Mouse (Mus musculus): Measurements from ENCODE around the gene Nbr1. TPM values are rescaled to one million over a fixed set of nuclear protein-coding genes. Genes with fewer than 3 reads are reported as not detected.

Gene Nbr1
- total RNA-seq (2021): 100 to 1,000 TPM; 130 to 134 TPM
- 121 and 141 TPM in 2 replicates for polyA plus RNA-seq (2012; rRNA removed)
- long read RNA-seq, full-length matches to known transcripts: 25 of 62 reads
- long read RNA-seq, partial matches to known transcripts: 31 of 62 reads
- long read RNA-seq, other reads (novel, unspliced or antisense): 6 of 62 reads

DNA sequence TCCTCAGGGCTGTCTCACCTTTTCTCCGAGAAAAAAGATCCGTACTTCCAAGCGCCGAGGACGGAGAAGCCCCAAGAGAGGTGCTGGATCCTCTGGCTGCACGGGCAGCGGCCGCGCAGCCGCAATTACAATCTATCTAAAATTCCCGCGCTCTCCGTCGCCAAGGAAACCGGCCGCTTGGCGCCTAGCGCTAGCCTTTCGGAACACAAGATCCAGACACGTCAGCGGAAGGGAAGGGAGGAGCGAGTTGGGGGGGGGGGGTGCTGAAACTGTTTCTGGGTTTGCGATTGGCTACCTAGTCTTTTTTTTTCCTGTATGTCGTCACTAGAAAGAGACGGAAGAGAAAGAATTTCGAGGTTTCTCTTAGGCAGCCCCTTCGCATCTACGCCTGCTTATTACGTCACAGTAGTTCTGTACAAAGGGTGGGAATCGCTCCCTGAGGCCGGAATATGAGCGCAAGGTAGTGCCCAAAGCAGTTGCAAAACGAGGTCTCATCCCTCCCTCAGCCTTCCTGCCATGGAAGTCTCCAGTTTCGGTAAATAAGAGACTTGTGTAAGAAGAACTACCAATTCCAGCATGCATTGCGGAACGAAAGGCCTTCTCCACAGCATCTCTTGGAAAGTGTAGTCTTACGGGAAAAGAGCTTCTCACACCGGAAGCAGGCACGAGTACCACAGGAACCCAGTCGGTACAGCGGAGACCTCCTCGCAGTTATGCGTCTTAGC is at the start of gene Nbr1, which contains the start of gene Brca1:
Gene Nbr1, plus strand, starts transcription at position 399 of the 725 bp plus-strand sequence.
Gene Brca1, minus strand, starts transcription at position 205 of the 725 bp plus-strand sequence.
- peak; percentile 94 for DNase-seq

DNA sequence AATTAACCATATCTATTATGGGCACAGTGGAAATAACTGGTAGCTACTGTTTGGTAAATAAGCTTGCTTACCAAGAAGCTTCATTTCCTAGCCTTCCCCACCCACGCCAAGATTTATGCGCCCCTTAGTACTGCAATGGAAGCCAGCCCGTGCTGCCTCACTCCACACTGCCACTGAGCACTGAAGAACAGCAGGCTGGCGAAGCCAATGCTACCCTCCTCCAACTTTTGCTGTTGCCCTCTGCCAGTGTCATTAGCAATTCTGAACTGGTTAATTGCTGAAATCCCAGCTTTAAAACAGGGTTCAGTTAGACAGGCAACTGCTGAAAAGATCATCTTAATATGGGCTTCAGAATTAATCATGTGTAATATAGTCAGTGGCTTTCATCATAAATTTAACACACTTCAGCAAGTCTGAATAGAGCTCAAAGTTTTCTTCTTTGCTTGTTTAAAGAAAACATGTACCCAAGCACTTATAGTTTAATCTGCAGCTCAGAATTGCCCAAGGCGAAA is 45.6 kb upstream of the Nbr1 start:
- DNase-seq: no peak

DNA sequence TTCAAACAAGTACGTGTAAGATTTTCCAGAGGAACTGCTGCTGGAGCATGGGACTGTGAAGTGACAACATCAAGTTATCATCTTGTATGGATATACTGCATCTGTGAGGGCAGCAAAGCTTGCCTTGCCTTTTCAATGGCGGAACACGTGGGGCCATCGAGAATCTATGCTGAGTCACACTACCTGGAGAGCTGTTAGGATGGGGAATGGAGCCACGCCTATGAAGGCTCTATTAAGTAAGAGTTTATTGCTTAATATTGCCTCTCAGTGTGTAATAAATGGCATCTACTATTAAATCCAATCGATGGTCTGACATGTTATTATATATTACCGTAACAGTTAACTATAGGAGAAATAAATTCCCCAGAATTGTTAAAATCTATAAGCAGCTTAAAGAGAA is 44.9 kb upstream of the Nbr1 start:
- DNase-seq: no peak

DNA sequence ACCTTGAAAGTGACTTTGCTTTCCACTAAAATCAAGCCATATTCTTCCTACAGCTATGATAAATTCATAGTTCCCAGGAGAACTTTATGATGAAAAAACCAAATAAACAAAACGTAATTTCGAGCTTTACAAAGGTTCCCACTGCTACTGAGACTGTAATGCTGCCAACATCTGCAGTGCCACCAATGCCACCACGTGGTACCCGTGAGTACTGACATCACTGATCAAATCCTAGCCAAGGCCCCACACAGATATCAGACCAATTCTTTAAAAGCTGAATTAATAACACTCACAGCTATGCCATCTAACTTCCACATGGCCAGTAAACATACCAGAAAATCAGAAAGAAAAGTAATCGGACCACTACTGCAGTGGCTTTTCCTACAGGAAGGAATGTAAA is 33.0 kb upstream of the Nbr1 start:
- peak; percentile 30 for DNase-seq

DNA sequence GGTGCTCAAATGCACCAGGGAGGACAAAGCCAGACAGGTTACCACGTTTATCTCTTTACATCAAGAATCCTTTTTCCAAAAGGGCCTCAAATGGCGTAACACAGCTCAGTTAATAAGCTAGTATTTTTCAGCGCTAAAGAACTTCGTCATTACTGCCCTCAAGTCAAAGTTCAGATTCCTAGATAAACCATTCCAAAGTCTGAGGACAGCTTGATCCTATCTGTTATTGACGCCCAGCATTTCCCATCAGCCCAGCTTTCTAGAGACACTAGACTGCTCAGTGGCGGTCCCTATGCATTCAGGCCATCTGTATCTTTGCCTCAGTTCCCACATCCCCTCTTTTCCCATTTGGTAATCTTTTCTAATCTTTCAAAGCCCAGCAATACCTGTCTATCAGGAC is 32.6 kb upstream of the Nbr1 start:
- no peak for DNase-seq

DNA sequence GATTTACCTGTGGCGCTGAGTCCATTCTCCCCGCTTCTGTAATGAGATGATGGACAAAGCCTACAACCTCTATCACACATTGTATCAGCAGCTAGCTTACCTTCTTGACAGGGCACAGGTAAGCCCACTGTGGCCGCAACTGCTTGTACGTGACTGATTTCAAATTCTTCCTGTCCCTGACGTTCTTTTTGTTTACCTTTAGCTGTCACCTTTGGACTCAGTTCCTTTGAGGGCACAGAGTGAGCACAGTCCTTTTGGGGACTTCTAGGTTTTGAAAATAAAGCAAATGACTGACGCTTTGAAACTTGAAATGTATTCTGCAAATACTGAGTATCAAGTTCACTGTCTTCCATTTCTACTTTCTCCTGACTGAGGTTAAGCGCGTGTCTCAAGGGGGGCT is 27.5 kb upstream of the Nbr1 start:
- DNase-seq: no peak

DNA sequence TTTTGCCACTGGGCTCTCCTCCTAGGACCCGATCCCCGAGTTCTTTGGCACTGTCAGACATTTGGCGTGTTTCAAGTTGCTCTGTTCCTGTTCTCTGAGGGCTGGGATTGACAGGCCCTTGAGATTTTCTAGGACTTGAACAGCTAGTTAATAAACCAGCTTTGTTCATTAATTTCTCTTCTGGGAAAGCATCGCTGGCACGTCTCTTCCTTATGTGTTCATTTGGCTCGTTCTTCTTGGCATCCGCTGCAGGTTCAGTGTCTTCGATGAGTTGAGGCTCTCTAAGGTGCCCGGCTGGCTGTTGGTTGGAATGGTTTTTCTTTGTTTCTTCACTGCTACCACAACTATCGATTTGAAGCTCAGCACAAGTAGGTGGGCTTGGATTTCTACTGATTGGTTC is 26.9 kb upstream of the Nbr1 start:
- DNase-seq: no peak

DNA sequence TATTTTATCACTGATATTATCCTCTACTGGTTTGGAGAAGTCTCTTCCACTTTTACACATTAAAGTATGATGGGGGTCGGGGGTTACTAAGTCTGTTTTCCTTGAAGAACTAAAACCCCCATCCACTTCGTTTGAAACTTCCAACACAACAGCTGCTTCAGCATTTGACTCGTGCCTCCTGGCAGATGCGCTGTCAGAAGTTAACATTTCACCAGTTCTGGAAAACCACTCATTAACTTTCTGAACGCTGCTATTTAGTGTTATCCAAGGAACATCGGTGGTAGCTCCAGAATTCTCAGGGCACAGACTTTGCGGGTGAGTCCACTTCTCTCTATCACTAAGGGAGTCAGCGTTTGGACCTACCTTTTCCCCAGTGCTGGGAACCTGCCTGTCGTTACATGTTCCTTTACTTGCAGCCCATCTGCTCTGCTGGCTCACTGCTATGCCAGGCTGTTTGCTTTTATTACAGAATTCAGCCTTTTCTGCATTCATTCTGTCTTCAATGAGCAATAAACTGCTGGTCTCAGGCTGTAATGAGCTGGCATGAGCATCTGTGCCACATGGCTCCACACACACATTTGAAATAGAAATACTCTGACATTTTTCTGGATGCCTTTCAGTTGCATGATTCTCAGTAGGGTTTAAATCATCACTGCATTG is 25.9 kb upstream of the Nbr1 start:
- no peak for DNase-seq

DNA sequence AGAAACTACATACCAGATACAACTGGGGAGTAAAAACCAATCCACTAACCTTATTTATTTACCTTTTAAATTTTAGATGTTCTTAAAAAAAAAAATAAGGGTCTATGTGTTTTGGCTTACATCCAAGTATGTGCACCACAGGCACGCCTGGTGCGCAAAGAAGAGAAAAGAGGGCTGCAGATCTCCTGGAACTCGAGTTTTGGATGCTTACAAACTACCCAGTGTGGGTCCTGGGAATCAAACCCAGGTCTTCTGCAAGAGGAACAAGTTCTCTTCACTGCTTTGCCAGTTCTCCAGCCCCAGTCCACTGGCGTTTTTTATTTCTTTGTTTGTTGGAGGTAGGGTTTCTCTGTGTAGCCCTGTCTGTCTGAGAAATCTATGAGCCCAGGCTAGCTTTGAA is 25.3 kb upstream of the Nbr1 start:
- no peak for DNase-seq

DNA sequence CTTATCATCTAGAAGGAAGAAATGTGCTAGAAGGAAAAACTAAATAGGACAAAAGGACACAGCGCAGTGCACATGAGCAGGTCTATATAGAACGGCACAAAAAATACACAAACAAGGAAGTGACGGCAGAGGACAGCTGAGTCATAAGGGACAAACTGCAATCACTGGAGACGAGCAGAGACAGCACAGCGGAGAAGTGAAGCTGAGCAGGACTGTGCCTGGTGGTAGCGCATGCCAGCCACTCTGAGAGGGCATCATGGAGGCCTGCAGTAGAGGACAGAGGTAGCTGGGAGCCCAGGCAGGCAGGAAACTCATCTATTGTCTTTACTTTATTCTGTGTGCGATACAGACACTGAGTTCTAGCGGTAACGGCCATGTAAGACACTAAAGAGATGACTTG is 8.4 kb upstream of the Nbr1 start:
- peak; percentile 19 for DNase-seq

DNA sequence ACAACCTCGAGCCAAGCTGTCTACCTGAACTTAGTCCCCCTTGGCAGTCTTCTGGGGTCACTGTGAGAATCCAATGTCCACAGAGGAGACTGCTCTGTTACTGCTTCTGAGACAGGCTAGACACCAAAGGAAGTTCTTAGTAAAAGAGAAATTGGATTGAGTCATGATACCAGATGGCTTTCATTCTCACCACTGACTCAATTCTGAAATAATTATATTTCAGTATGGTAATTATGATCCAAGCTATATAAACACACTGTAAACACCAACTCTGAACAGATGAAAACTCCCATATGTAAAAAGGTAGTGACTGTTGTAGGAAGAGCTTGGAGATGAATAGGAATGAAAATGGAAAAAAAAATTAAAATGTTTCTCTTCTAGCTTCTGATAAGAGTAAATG is 7.8 kb upstream of the Nbr1 start:
- no peak for DNase-seq

DNA sequence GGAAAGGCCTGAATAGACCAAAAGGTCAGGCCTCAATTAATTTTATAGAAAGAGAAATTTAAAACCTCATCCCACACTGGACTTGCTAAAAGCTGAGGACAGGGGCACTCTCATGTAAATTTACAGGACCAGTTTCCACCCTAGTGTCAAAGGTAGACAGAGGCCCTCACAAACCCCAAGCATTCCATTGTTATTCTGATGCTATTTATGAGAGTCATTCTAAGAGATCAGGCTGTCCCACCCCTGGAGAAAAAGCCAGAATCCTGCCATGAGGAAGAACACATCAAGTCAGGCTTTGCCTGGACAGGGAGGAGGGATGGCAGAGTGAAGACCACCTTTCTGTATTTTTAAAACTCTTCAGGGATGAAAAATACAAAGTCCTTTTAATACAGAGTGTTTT is 3.4 kb upstream of the Nbr1 start:
- no peak for DNase-seq

DNA sequence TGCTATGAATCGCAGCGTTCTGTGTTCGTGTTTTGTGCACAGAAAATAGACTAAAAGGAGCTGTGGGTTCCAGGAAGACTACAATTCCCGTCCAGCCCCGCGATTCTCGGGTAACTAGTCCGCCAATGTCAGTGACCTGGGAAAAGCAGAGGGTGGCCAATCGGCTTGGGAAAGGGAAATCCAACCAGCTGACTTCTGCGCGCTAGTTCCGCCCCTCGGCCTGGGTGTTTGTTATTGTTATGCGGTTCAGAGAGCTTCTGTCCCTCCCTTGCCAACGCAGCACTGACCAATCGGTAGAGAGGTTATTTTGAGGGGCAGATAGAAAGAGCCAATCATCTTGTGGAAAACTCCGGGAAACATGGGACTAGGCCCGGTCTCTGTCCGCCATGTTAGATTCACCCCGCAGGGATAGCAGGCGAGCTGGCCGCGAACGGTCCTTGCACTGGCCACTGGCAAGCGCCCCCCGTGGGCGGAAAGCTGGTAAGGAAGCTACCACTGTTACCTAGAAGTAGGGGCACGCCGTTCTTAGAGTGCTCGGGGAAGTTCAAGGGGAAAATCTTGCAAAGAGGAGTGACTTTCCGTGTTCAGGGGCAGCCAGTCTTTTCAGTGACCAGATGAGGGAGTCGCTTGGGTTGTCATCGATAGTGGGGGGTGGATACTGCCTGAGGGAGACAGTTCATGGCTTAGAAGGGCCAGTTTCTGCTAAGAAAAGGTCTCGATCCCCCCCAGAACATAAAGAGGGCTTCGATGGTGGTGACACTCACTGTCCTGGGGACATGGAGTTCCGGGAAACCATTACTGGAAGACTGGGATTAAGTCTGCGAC is 739 bp downstream of the Nbr1 start:
- peak; percentile 98 for DNase-seq

DNA sequence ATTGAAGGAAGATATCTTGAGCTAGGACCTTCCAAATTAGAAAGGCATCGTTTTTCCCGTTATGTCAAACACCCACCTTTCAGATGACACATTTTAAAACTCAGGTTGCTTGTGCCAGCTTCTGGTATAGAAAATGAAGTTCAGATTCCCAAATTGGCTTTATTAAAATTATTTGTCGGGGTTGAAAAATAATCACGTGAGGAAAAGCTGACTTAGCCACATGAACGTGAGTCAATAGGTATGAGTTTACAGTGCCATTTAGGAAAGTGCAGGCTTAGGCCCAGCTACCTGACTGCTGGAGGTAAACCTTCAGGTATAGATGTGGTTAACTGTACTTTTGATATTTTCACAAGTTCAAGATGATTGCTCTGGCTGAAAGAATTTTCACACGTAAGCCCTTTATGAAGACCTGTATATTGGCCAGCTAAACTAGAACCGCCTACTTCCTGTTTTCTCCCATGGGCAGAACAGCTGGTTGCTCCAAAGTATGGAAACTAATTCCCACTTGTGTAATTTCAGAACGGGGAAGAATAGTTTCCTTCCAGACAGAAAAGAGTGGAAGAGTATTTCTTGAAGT is 1.5 kb downstream of the Nbr1 start:
- DNase-seq: no peak

DNA sequence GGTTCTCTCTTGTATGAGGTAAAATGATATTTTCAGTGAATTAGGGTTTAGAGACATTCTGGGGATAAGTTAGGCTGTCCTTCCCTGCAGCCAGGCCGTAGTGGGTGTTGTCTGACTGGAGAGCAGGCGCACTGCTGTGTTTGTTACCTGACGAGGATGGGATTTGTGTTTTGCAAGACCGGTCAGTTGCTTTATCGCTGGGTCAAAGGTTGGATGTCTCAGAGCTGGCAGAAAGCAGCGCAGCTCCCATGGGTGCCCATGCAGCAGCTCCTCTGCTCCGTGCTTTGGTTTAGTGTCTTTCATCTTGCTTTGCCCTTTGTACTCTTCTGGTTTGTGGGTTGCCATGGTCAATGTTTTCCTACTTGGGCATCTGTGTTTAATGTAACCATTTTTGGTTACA is 4.6 kb downstream of the Nbr1 start:
- peak; percentile 41 for DNase-seq

DNA sequence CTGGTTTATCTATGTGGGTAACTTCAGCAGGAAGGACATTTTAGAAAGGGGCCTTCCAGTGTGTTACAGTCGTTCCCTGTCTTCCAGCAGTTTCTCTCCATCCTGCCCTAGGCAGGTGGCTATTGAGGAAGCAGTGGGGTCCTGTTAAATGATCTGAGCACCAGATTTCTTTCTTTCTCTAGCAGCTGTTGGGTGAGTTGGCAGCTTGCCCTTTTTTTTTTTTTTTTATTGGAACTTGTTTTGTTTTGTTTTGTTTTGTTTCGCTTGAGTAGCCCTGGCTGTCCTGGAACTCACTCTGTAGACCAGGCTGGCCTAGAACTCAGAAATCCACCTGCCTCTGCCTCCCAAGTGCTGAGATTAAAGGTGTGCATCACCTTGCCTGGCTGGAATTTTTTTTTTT is 5.0 kb downstream of the Nbr1 start:
- DNase-seq: no peak

DNA sequence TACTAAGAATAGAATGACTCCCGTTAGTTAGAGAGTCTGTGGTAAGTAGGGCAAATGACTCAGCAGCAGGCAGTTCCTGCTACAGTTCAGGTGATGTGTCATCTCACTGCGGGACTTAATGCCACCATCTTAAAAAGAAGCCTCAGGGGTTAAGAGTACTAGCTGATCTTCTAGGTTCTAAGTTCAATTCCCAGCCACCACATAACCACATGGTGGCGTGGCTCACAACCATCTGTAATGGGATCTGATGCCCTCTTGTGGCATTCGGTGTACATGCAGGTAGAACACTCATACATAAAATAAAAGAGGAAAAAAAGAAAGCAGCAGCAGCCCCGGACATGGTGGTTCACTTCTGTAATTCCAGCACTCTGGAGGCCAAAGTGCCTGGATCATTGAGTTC is 10.4 kb downstream of the Nbr1 start:
- peak; percentile 35 for DNase-seq

DNA sequence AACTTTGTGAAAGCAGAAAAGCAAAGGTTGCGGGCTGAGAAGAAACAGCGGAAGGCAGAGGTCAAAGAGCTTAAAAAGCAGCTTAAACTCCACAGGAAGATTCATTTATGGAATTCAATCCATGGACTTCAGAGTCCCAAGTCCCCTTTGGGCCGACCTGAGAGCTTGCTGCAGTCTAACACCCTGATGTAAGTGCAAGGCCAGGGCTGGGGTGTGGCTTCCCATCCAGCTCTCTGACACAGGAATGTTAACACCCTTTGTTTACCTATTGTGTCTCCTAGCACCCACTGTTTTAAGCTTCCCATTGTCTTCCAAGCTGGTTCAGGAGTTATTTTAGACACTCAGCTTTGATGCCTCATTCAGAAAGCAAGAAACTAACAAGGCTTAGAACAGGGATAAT is 16.5 kb downstream of the Nbr1 start:
- DNase-seq: no peak

DNA sequence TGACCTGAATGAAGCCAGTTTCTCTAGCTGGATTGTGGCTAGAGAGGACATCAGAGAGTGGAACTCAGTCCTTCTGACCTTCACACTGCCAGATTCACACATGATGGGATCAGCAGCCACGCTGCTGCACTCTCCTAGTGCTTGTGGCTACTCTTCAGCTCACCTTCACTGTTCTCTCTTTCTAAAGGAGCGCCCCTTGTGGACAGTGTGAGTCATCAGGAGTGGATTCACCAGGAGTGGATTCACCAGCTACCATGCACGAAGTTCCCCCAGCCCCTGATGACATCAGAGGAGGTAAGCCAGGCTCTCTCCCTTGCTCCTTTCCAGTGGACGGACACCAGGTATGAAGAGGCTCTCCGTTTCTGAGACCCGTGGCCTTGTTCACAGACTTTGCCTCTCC is 24.2 kb downstream of the Nbr1 start:
- DNase-seq: no peak

DNA sequence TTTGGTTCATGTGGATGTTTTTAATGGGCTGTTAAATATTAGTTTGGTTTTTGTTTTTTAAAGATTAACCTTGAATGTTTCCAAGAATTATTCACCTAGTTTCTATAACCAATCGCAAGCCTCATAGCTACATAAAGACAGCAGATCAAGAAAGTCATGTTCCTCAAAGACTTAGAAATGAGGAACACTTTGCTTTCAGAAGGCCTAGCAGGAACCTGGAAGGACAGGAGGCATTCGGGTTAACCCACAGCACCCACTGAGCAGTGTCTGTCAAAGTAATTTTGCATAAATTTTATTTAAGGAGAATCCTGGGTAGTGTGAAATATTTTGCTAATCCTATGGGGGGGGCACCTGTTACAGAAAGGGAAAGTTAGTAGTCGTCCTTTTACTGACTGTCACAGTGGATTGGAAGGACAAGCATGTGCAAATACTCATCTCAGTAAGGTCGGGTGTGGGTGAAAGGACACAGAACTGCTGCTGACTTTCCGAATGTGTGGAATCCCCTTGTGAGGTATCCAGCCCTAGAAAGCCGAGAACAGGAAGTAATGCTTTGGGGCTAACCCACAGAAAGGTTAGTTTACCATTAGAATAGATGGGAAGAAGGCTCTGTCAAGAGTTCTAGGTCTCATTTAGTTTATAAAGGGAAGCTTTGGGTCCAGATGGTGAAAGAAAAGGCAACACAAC is 29.3 kb downstream of the Nbr1 start:
- no peak for DNase-seq
